Mouse (Mus musculus) kidney, postnatal 36 days (tissue): ENCODE results near the gene Cdk19.

Experiments
- DNase-seq, 2 experiments: peaks; one replicate each; pipeline ENCODE4 v3.0.0; 2021 to 2022; ENCODE audit warnings: mixed read lengths in 2 of 2

Gene Cdk19

DNA sequence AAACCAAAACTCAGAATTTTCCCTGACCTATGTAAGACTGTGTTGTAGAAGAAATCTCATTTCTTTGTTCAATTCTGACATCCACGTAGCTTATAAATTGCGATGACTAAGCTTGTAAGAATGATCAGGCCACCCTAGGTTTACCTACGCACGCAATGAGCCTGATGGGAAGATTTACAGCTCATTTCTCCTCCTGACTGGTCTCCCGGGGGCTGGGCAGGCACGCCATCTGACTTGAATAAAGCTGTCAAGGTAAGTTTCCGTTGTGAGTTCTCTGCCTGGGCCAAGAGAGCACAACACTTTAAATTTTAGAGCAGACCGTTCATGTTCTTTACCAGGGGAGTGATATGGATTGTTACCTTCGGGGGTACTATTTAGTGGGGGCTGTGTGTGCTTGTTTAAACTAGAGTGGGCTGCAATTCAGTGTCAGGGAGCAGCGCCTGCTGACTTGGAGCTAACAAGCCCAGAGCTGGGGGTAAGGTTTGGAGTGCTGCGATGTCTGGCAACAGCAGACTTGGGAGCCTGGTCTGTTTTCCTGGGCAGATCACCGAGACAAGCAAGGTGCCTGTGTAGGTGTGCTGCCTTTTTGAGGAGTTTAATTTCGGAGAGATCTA lies at the start of gene Cdk19:
Gene Cdk19 (plus strand): TSS at position 214 of the 614 bp plus-strand sequence.
- DNase-seq = no peak

DNA sequence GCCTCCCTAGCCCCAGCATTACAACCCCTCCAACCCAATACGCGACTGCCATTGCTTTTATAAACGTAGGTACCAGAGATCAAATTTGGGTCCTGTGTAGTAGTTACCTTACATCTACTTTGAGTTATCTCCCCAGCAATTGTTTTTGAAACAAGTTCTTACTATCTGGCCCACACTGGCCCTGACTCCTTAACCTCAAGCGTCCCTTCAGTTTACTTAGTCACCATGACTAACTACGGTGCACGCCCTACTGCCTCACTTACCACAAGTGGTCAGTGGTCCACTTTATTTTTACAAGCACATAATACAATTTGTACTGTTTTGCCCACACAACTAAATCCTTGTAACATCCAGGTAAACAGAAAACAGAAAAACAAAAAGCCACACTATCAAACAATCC lies 46.7 kb upstream of the Cdk19 start:
- no peak for DNase-seq

DNA sequence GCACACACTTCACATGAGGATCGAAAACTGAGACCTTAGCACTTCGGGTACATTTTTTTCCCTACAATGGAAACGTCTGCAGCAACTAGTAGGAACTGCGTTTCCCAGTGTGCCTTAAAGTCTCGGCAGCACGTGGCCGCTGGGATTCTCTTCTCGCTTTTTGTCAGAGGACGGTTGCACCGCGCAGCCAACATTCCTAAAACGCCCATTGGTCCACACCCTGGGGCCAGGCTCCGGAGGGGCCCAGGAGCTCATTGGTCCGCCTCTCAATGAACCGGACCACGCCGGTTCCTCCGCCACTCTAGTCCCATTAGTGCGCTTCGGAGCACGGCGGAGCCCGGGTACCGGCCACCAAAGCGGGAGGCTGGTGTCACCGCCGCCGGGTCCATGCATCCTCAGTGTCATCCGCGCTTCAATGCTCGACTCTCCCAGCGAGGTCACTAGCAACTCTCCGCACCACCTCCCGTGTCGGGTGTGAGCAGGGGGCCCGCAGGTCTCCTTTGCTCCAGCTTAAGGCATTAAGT lies 38.7 kb upstream of the Cdk19 start:
- DNase-seq = peak; percentile 88 to 91

DNA sequence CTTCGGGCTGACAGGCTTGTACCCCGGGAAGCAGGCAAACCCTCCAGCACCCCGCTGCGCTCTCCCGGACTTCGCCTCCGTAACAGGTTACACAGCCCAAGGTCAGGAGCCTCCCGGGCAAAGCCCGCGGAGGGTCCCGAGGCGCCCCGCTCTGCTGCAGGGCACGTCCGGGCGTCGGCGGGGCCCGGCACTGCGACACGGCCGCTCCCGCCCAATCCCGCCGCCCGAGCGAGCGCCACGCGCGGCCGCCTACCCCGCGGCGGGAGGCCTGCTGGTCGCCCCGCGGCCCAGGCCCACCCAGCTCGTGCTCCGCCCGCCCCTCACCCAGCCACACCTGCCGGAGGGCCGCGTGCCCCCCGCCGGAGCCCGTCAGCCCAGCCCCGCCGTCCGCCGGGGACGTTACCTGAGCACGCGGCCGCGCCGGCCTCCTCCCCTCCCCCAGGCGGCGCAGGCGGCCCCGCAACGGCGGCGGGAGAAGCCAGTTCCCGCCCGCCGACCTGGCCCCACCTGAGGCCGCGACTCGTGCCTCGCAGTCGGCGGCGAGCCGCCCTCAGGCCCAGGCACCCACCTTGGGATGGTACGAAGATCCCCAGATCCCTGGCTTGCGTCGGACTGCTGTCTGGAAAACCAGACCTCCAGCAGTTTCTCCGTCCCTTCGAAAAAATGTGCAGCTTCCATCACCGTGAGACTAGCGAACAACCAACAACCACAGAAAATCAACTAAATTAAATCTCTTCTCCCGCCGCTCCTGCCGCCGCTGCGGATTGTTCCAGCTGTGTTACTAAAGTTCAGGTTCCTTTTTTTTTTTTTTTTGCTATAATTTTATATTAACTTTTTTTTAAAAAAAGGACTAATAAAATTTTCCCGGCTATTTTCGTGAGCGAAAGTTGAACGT lies 37.9 kb upstream of the Cdk19 start:
- DNase-seq = peak; percentile 9 to 64

DNA sequence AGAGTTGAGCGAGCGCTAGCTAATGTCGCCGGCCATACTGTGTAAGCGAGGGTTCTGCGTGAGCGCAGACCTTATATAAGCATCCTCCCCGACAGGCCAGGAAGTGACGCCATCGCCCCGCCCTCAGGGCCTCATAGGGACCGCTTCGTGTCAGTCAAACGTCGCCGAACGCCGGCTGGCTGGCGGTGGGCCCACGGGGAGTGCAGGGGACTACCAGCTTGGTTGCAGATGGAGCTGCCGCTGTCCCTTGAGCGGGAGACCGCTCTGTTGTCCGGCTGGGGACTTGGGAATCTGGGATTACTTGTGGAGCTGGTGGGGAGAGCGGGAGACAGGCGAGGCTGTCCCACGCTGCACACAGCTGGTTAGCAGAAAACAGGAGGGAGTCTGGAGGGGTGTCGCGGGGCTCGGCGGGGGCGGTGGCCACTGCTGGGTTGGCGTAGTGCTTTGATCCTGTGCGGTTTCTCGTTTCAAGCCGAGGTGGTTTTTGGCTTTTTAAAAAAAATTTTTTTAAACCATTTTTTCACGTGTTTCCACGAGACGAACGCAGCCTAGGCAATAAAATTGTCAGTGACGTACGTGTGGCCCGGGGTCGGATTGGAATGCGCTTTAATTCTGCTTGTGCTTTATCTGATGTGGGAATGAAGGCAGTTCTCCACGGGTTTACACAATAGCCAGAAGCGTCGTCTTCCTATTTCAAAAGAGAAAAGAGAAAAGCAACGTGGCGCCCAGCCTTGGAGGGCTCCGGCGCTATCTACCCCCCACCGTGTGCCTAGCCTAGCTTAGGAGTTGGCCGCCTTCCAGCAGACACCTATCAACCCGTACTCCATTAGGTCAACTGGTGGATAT lies 37.0 kb upstream of the Cdk19 start, which contains the start of gene Amd1:
Gene Amd1 (minus strand): TSS at position 47 of the 846 bp plus-strand sequence.
- peak; percentile 100 for DNase-seq

DNA sequence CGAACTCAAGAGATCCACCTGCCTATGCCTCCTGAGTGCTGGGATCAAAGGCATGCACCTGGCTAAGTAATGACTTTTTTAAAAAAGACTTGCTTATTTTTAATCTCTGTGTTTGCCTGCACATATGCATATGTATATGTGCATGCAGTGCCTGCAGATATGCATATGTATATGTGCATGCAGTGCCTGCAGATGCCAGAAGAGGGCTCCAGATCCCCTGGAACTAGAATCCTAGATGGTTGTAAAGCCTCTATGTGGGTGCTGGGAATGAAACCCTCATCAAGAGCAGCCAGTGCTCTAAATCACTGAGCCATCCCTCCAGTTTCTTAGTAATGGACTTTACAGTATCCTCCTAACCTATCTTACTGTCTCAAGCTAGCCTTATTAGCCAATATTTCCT lies 33.4 kb upstream of the Cdk19 start:
- DNase-seq = no peak

DNA sequence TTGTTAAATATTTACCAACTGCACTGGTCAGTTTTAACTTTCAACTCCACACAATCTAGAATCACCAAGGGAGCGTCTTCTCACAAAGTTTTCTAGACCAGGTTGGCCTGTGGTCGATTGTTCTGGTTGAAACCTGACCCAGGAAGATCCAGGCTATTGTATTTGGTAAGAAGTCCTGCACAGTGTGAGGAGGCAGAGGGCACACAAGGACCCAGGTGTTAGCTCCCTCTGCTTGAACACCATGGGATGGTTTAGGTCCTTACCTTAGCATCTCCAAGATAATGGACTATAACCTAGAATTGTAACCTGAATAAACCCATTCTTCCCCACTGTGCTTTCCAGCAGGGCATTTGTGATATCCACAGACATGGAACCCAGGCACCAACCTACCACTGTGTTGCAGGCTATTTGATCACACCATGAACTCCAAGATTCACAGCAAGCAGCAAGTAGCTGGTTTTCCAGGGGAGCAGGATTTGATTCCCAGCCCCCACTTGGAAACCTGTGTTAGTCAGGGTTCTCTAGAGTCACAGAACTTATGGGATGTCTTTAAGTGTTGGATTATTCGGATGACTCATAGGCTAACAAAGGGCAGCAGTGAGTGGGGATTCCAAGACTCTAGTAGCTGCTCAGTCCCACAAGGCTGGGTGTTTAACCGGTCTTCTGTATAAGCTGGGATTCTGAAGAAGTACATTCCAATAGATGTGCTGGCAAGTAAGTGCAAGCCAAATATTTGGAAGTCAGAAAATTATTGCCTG lies 31.4 kb upstream of the Cdk19 start:
- DNase-seq = no peak

DNA sequence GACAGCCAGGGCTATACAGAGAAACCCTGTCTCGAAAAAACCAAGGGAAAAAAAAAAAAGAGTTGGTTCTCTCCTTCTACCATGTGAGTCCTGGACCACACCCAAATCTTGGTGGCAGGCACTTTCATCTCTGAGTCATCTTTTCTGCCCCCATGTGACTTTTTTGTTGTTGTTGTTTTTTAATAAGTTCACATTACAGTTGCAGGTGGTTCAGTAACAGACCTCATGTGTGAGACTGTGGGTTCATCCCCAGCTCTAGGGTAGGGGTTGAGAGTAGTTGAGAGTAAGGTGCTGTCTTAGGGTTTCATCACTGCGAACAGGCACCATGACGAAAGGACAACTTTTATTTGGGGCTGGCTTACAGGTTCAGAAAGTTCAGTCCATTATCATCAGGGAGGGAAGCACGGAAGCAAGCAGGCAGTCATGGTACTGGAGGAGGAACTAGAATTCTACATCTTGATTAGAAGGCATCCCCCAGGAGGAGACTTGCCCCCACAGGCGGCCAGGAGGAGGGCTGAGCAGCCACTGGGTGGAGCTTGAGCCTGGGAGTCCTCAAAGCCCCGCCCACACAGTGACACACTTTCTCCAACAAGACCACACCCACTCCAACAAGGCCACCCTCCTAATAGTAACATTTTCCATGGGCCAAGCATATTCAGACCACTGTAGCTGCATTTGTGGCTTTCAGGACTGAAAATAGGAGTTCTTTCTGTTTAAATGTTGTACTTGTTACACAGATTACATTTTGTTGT lies 29.3 kb upstream of the Cdk19 start:
- DNase-seq = peak in 1 of 2 experiments; percentile 22

DNA sequence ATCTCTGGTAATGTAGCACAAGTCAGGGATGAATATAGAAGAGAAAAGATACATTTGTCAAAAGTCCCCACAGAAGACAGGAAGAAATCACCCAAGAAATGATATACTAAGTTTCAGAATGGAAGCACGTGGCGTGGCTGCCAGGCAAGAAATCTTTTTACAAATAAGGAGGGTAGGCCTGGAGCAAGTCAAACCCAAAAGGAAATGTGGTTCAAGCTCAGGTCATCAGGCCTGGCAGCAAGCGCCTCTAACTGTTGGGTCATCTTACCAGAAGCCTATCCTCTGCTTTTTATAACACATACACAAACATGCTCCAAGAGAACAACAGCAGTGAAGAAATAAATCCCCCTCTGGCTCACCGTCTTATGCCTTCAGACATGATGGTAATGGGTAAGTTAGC lies 26.6 kb upstream of the Cdk19 start:
- no peak for DNase-seq

DNA sequence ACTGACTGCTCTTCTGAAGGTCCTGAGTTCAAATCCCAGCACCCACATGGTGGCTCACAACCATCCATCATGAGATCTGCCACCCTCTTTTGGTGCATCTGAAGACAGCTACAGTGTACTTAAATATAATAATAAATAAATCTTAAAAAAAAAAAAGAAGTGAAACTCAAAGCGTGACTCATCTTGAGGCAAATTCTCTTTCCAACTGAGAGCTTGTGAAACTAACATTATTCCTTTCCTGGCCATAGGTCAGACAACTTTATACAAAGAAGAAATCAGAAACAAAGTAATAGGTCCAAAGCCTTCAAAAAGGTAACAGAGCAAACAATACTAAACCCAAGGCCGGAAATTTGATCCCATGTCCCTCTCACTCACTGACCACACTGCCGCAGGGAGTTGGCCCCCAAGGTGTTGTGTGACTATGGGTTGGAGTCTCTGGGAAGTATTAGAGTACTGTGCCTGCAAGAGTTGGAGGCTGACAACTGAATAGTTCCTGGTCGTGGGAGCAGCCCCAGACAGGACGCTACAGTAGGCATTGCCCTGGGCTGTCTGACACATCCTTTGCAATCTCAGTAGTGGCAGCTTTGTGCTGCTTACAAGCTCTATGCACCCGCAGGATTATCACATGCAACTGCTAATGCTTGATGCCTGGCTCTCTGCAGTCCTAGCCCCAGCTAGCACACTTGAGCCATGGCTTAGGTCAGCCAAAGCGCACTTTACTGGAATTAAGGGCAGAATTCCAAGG lies 22.4 kb upstream of the Cdk19 start:
- DNase-seq = no peak

DNA sequence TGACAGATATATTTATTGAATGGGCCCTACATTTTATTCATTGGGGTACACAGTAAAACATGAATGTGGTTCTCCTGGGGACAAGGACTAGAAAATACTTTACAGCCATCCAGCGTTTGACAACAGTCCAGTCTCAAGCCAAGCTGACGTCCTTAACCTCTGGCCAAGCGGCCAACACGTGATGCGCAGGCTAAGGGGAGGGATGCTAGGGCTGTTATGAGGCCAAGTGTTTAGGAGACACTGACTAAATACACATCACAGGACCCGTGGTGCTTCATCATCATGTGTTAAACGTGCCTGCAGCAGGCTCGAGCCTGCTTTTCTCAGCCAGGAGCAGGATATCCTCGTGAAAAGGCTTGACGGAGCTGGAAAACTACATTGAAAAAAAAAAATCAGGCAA lies 19.1 kb upstream of the Cdk19 start:
- no peak for DNase-seq

DNA sequence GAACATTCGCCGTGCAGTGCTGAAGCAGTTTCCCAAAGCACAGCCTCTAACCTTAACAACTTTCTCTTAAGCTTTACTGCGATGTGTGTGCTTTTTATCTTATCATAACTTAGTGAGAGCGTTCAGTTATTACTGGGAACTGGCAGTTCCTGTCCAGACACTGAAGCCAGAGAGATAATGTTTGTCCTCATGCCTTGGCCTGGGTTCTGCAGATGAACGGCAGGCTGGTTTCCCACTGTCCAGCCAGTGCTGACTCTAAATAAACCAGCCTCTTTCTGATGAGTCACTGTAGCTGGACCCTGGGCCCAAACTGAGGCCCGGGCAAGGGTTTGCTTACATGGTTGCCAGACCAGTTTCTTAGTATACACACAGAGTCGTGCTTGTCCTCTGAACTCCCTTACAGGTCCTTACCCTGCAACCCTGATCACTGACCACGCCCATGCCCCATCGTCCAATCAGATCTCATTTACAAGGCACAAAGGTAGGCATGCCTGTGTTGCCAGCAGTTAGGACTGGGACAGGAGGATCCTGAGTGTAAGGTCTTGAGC lies 11.3 kb upstream of the Cdk19 start:
- peak; percentile 17 to 53 for DNase-seq

DNA sequence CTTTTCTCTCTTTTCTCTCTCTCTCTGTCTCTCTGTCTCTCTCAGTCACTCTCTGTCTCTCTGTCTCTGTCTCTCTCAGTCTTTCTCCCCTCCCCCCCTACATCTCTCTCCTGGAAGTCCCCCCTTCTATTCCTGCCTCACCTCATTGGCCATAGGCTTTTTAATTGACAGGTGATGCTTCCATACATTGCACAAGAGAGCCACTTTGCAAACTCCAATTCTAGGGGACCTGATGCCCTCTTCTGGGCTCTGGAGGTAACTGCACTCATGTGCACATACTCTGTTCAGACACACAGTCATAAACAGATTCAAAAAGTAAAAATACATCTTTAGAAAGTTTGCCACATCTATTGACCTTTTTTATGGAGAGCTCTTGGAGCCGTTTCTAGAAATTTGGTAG lies 9.1 kb upstream of the Cdk19 start:
- DNase-seq = no peak

DNA sequence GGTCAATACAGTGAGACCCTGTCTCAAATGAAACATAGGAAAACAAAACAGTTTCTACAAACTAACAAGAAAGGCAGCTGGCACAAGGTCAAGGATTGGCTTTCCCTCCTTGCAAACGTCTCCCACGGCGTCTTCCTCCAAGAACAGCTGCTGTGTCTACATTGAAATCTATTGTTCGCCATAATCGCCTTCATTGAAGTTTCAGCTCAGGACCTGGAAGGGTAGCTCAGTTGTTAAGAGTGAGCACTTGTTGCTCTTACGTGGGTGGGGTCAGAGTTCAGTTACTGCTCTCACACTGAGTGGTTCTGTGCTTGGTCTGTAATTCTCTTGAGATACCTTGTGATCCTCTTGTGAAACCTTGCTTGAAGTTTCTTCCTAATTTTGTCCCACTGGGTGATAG lies 6.5 kb upstream of the Cdk19 start:
- DNase-seq = no peak

DNA sequence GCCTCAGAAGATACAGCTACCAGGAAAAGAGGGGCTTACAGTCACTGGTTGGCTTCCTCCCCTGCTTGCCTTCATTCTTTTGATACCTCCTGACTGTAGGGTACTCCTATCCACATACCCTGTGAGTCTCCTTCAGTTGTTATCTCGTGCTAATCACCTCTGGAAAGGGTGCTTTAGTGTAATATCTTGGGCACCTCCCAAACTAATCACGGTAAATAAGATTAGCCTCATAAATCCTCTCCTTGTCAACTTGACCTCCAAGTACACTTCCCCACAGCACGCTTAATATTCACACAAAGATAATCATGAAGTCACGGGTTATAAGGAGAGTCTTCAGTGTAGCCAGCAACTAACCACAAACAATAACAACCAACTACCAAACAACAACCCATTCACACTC lies 2.7 kb downstream of the Cdk19 start:
- DNase-seq = no peak

DNA sequence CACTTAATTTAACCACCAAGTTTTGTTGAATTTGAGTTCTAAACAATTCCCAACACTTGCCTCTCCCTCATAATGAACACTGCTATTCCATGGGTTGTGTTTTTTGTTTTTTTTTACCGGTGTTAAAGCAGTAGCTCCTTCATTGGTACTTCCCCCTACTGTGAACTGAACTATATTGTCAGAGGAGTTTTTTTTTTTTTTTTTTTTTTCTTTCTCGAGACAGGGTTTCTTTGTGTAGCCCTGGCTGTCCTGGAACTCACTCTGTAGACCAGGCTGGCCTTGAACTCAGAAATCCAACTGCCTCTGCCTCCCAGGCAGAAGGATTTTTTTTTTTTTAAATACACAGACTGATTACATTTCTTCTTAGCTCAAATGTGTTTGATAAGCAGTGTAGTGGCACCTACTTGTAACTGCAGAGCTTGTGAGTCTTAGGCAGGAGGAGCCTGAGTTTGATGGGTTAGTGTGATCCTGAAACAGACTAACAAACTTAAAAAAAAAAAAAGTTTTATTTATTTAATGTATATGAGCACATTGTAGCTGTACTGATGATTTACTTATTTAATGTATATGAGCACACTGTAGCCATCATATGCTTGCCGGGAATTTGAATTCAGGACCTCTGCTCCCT lies 7.5 kb downstream of the Cdk19 start:
- DNase-seq = no peak

DNA sequence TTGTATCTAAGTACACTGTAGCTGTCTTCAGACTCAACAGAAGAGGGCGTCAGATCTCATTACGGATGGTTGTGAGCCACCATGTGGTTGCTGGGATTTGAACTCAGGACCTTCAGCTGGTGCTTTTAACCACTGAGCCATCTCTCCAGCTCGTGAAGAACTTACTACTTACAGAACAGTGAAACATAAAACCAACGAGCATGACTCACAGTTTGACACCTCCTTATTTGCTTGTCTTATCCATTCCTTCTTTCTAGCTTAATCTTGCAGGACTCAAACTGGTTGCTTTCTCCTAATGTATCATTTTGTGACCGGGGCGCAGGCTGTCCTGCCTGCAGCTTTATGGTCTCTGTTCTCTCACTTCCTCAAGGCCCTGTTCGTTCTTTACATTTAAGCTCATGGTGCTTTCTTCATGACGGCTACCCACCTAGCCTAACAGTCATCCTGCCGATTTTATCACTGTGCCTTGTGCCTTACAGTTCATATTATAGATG lies 8.1 kb downstream of the Cdk19 start:
- DNase-seq = no peak

DNA sequence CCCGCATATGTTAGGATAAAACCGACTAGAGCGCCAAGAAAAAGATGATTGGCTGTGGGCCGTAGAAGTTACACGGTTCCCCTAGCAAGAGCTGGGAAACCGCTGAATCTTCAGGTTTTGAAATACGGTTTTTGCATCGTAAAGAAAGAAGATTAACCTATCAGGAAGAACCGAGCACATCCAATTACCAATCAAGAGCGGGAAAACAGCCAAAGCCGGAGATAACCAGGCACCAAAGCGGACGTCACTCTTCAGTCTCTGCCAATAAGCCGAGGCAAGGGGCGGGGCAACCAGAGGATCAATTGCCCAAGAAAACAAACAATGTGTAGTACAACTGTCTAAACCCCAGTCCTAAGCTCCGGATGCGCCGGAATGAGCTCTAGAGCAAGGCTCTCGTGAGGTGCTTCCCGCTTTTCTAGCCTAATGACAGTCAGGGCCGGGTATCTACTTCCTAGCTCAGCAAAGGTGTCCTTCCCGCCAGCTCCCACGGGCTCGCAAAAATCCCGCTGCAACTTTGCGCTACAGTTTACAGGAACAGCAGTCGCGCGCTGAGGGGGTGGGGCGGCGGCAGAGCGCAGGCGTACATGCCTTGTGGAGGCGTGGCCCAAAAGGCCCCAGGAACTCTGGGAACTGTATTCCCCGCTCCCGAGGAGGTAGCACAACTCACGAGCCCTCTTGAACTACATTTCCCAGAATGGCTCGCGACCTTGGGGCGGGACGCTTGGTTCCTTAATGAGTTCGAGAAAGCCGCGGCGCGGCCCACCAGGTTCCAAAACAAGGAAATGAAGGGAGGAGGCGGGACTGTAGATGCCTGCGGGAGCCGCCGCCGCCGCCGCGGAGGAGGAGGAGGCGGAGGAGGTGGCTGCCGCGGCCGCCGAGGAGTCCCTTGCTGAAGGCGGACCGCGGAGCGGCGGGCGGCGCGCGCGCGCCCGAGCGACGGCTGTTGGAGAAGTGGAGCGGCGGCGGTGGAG lies 9.5 kb downstream of the Cdk19 start:
- DNase-seq = peak; percentile 97 to 100
